Mouse (Mus musculus): ENCODE data around the gene Plekha6. TPM values are rescaled to one million over a fixed set of nuclear protein-coding genes. Genes with fewer than 3 reads are reported as not detected.

The Plekha6 gene
- polyA plus RNA-seq, 1 experiment from 2014 or later, result 1.6 TPM

DNA sequence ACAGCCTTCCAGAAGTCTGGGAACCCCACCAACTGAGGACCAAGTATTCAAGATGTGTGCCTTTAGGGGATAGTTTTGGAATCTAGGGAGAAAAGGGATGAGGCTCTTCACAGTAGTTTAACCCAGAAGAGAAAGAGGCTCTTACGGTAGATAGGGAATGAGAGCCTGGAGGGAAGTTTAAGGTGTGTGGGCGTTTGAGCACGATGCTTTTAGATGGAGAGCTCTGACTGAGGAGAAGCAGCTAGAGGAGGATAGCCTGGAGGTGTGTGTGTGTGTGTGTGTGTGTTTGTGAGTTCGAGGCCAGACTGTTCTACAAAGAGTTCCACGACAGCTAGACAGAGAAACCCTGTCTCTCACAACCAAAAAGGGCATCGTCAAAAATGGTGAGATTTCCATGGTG lies 98.6 kb downstream of the Plekha6 start:
- Histone ChIP-seq H3K36me3 (no peaks in the 10 kb centered on the region), H3K4me2 (no peak overlapping the region), H3K27me3 (peaks cover 3% of the 10 kb centered on the region; the same call in 1 of the 2 replicates), H3K4me1 (replicated peaks) (no peaks in the 10 kb centered on the region; the same call in 1 of the 2 replicates), H3K27ac (no peak overlapping the region), H3K9me3 (0 out of 2 replicates have a peak, but pooled peaks cover 3% of the 10 kb centered on the region), H3K4me3 (replicated peaks) (no peak overlapping the region), H3K9ac (replicated peaks) (no peak overlapping the region)
- WGBS, result 90% methylated on average over 6 of the region's 6 CpGs
- no peak for ATAC-seq (ENCODE audit: insufficient number of reproducible peaks, insufficient read depth, low FRiP score, low TSS enrichment, low read depth)

DNA sequence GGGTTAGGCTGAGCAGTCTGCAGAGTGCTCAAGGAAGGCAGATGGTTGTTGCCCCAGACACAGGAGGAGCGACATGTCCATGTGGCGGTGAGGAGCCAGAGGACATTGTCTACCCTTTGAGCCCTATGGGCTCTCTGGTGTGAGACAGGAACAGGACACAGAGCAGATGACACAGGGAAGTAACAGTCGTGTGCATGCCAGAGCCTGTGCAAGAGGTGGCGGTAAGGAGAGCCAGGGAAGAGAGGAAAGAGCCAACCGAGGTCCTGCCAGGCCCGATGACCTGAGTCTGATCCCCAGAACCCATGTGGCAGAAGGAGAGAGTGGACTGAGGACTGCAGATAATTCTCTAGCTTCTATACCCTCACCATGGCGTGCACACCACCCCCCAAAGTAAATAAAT lies 99.1 kb downstream of the Plekha6 start:
- Histone ChIP-seq H3K9ac (replicated peaks) (no peak overlapping the region), H3K4me3 (replicated peaks) (no peak overlapping the region), H3K27ac (no peak overlapping the region), H3K4me1 (replicated peaks) (no peaks in the 10 kb centered on the region; the same call in 1 of the 2 replicates), H3K36me3 (no peaks in the 10 kb centered on the region), H3K27me3 (peaks cover 3% of the 10 kb centered on the region; the same call in 1 of the 2 replicates), H3K9me3 (0 out of 2 replicates have a peak, but pooled peaks cover 3% of the 10 kb centered on the region), H3K4me2 (no peak overlapping the region)
- 86% methylated on average over 7 of the region's 7 CpGs for WGBS
- ATAC-seq (ENCODE audit: insufficient number of reproducible peaks, insufficient read depth, low FRiP score, low TSS enrichment, low read depth), result no peak

DNA sequence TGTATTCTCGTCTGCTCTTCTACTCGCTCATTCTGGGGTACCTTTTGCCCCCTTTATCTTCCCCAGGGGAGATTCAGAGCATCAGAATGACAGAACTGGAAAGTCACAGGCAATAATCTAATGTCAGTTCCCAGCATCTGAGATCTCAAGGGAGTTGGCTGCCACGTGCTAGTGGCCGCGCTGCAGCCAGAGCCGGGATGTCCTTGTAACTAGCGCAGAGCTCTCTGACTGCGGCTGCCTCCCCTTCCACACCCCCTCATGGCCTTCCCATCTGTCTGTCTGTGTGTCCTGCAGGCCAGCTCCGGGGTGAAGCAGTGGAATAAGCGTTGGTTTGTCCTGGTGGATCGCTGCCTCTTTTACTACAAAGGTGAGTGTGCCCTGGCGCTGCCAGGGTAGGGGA lies 100.4 kb downstream of the Plekha6 start:
- H3K4me3 ChIP-seq (replicated peaks), result no peak overlapping the region
- peaks cover 3% of the 10 kb centered on the region; the same call in 1 of the 2 replicates for H3K27me3 ChIP-seq
- no peak overlapping the region for H3K4me2 ChIP-seq
- H3K9ac ChIP-seq (replicated peaks), result no peak overlapping the region
- 0 out of 2 replicates have a peak, but pooled peaks cover 3% of the 10 kb centered on the region for H3K9me3 ChIP-seq
- no peaks in the 10 kb centered on the region for H3K36me3 ChIP-seq
- no peak overlapping the region for H3K27ac ChIP-seq
- no peak for ATAC-seq (ENCODE audit: insufficient number of reproducible peaks, insufficient read depth, low FRiP score, low TSS enrichment, low read depth)
- 60% methylated on average over 12 of the region's 12 CpGs for WGBS
- H3K4me1 ChIP-seq (replicated peaks), result no peaks in the 10 kb centered on the region; the same call in 1 of the 2 replicates

DNA sequence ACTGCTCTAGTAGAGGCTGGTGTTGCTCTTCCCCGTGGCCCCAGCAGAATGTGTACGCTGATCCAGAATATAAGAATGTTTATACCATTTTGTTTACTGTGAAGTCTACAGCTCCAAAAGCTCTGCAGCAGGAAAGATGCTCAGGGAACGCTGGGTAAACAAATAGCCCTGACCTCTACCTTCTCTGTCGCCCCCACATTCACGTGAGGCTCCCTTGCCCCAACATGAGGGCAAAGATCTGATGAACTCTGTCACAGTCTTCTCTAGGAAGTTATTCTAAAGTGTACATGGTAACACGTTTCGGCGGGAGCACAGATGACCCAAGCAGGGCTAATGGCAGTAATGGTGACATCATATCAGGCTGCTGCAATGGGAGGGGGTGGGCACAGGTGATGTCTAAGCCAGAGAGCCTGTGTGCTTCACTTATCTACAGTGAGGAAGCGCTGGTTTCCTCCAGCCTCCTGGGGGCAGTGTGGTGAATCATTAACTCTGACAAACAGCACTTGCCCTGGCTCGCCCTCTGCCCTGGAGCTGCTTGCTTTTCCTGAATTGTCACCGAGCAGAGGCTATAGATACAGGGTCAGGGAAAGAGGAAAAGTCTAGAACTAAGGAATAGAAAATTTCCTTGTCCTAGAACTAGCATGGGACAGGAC lies 101.2 kb downstream of the Plekha6 start:
- no peak for ATAC-seq (ENCODE audit: insufficient number of reproducible peaks, insufficient read depth, low FRiP score, low TSS enrichment, low read depth)
- H3K4me3 ChIP-seq (replicated peaks), result no peak overlapping the region
- WGBS, result 67% methylated on average over 11 of the region's 11 CpGs
- no peak overlapping the region for H3K27ac ChIP-seq
- H3K4me1 ChIP-seq (replicated peaks), result no peaks in the 10 kb centered on the region; the same call in 1 of the 2 replicates
- peaks cover 3% of the 10 kb centered on the region; the same call in 1 of the 2 replicates for H3K27me3 ChIP-seq
- 0 out of 2 replicates have a peak, but pooled peaks cover 3% of the 10 kb centered on the region for H3K9me3 ChIP-seq
- no peak overlapping the region for H3K9ac ChIP-seq (replicated peaks)
- no peak overlapping the region for H3K4me2 ChIP-seq
- no peaks in the 10 kb centered on the region for H3K36me3 ChIP-seq

DNA sequence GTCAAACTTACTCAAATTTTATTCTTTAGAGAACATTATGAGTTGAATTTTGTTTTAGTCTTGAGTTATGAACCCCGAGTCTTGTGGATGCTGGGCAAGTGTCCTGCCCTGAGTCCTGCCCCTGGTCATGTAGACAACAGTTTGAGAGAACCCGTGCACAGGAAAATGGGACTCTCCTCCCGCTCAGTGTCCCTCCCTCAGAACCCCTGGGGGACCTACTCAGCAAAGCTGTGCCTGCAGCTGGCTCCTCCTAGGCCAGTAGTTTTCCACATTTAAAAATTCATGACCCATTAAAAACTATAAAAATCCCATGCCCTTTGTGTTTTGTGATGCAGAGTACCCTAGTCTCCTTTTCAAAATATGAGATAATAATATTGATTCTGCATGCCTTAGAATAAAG lies 103.1 kb downstream of the Plekha6 start:
- H3K9me3 ChIP-seq, result 0 out of 2 replicates have a peak, but pooled peaks cover 3% of the 10 kb centered on the region
- no peak overlapping the region for H3K27ac ChIP-seq
- H3K4me3 ChIP-seq (replicated peaks), result no peak overlapping the region
- peaks cover 3% of the 10 kb centered on the region; the same call in 1 of the 2 replicates for H3K27me3 ChIP-seq
- no peaks in the 10 kb centered on the region; the same call in 1 of the 2 replicates for H3K4me1 ChIP-seq (replicated peaks)
- 68% methylated on average over 3 of the region's 3 CpGs for WGBS
- no peak overlapping the region for H3K9ac ChIP-seq (replicated peaks)
- H3K4me2 ChIP-seq, result no peak overlapping the region
- no peaks in the 10 kb centered on the region for H3K36me3 ChIP-seq
- no peak for ATAC-seq (ENCODE audit: insufficient number of reproducible peaks, insufficient read depth, low FRiP score, low TSS enrichment, low read depth)

DNA sequence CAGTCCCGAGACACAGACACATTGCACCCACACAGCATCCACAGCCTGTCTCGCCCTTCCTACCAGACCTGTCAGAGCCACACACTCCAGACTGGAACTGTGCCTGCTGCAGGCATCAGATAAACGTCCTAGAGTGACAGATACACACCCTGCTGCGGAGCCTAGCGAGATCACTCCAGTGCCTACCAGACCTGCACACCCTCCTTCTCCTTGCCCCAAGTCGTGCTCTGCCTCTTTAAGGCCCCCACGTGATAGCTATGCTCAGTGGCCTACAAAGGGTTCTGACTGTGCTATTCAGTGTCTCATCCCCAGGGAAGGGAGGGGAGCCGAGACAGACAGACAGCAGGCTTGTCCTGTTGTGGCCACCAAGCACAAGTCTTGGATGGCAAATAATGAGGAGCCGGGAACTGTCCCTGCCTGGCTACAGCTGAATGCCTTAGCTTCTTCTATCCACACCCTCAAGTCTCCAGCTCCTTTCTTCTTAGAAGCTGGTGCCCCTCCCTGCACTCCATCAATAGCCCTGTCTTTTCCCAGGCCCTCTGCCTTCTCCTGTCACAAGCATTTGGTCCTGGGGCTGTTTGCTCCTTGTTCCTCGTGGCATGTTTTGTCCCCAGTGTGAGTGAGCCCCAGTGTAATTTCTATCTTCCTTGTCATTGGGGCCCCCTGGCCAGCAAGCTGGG lies 103.9 kb downstream of the Plekha6 start:
- Histone ChIP-seq H3K36me3 (no peaks in the 10 kb centered on the region), H3K9me3 (no peaks in the 10 kb centered on the region), H3K27me3 (peaks cover 3% of the 10 kb centered on the region; the same call in 1 of the 2 replicates), H3K4me3 (replicated peaks) (no peak overlapping the region), H3K27ac (no peak overlapping the region), H3K9ac (replicated peaks) (no peak overlapping the region), H3K4me1 (replicated peaks) (no peaks in the 10 kb centered on the region; the same call in 1 of the 2 replicates), H3K4me2 (no peak overlapping the region)
- 29% methylated on average over 10 of the region's 10 CpGs for WGBS
- ATAC-seq (ENCODE audit: insufficient number of reproducible peaks, insufficient read depth, low FRiP score, low TSS enrichment, low read depth), result no peak

DNA sequence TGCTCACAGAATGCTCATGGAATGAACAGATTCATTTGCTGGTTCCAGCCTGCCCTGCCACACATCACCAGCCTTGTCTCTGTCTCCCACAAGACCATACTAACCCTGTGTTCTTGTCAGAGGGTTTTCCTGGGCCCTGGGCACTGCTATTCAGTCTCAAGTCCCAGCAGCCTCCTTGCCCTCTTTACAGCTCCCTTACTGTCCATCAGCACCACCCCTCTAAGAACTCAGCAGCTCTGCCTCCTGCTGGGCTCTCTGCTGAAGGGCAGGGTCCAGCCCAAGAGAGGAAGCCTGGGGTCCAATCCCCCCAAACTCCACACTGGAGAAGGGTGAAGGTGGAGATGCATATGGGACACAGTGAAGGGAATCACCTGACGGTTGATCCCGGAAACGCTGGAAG lies 104.5 kb downstream of the Plekha6 start:
- Histone ChIP-seq H3K36me3 (no peaks in the 10 kb centered on the region), H3K9me3 (no peaks in the 10 kb centered on the region), H3K4me1 (replicated peaks) (no peaks in the 10 kb centered on the region; the same call in 1 of the 2 replicates), H3K27me3 (peaks cover 3% of the 10 kb centered on the region; the same call in 1 of the 2 replicates), H3K9ac (replicated peaks) (no peak overlapping the region), H3K4me2 (no peak overlapping the region), H3K27ac (no peak overlapping the region), H3K4me3 (replicated peaks) (no peak overlapping the region)
- 68% methylated on average over 3 of the region's 3 CpGs for WGBS
- no peak for ATAC-seq (ENCODE audit: insufficient number of reproducible peaks, insufficient read depth, low FRiP score, low TSS enrichment, low read depth)

DNA sequence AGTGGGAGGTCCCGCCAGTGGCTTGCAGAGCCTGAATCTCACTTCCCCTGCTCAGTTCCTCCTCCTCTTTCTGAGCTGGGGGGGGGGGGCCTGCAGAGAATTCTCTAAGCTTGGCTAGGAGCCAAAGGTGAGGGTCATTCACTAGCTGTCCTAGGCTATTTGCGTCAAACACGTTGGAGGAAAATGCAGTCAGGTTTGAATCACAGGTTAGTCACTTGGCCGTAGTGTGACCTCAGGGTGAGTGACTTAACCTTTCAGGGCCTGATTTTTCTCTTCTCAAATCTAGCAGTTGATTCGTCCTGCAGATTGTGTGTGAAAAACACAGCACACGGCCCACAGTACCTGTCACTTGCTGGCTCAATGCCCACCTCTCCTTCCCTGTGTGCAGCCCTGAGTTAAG lies 106.3 kb downstream of the Plekha6 start:
- Histone ChIP-seq H3K27ac (0 out of 2 replicates have a peak overlapping the region, but pooled peaks have one; percentile 2), H3K27me3 (no peaks in the 10 kb centered on the region), H3K4me2 (no peak overlapping the region), H3K4me3 (replicated peaks) (no peak overlapping the region), H3K4me1 (replicated peaks) (no peaks in the 10 kb centered on the region; the same call in 1 of the 2 replicates), H3K9ac (replicated peaks) (no peak overlapping the region), H3K9me3 (no peaks in the 10 kb centered on the region), H3K36me3 (no peaks in the 10 kb centered on the region)
- 59% methylated on average over 6 of the region's 6 CpGs for WGBS
- no peak for ATAC-seq (ENCODE audit: insufficient number of reproducible peaks, insufficient read depth, low FRiP score, low TSS enrichment, low read depth)

DNA sequence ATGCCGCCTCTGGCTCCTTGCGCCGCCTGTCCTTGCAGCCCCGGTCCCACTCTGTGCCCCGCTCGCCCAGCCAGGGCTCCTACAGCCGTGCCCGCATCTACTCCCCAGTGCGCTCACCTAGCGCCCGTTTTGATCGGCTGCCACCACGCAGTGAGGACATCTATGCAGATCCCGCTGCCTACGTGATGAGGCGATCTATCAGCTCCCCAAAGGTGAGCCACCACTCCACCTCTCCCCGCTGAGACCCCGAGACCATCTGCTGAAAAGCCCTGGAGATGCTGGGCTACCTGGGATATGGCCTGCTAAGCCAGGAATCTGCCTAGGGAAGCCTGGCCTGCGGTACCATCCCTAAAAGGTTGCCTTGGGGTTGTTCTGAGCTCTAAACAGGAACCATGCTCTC lies 110.2 kb downstream of the Plekha6 start:
- H3K4me2 ChIP-seq, result no peak overlapping the region
- no peaks in the 10 kb centered on the region for H3K36me3 ChIP-seq
- no peak overlapping the region for H3K27ac ChIP-seq
- H3K4me1 ChIP-seq (replicated peaks), result no peaks in the 10 kb centered on the region
- H3K9ac ChIP-seq (replicated peaks), result no peak overlapping the region
- no peaks in the 10 kb centered on the region for H3K27me3 ChIP-seq
- whole genome bisulfite sequencing, result 82% methylated on average over 19 of the region's 19 CpGs
- H3K4me3 ChIP-seq (replicated peaks), result no peak overlapping the region
- ATAC-seq (ENCODE audit: insufficient number of reproducible peaks, insufficient read depth, low FRiP score, low TSS enrichment, low read depth), result no peak
- H3K9me3 ChIP-seq, result no peaks in the 10 kb centered on the region

DNA sequence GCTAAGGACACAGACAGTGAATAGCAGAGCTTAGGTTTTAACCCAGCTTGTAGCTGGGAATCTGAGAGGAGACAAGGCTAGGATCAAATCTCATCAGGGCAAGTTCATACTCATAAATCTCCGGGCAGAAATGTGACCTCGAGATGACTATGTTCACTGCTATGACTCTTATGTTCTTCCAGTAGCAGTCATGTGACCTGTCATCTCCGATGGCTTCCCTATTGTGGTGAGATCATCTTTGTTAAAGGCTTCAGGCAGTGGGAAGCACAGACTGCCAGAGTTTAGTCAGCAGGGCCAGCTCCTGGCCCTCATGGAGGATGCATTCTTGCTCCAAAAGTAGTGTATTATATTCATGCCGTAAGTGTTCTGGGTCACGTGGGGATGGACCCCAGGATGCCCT lies 113.0 kb downstream of the Plekha6 start:
- WGBS, result 85% methylated on average over 5 of the region's 5 CpGs
- Histone ChIP-seq H3K9me3 (no peaks in the 10 kb centered on the region), H3K36me3 (no peaks in the 10 kb centered on the region), H3K4me3 (replicated peaks) (no peak overlapping the region), H3K27ac (no peak overlapping the region), H3K4me2 (no peak overlapping the region), H3K9ac (replicated peaks) (no peak overlapping the region), H3K27me3 (0 out of 2 replicates have a peak, but pooled peaks cover 3% of the 10 kb centered on the region), H3K4me1 (replicated peaks) (no peaks in the 10 kb centered on the region)
- no peak for ATAC-seq (ENCODE audit: insufficient number of reproducible peaks, insufficient read depth, low FRiP score, low TSS enrichment, low read depth)

DNA sequence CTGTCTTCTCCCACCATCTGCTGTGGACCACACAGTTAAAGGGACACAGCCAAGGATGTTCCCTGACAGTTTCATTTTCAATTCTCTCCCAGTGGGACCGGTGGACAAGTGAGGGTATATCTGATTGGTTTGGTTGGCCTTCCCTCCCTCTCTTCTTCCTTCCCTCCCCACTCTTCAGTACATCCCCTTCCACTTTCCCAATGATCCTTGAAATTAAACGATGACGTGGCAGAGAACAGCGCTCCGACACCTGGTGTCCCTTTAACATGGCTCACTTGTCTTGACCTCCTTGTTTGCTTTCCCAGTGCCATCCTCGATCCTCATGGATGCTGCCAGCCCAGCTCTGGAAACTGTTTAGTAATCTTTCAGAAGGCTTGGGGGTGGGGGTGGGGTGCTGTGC lies 114.5 kb downstream of the Plekha6 start:
- no peak for ATAC-seq (ENCODE audit: insufficient number of reproducible peaks, insufficient read depth, low FRiP score, low TSS enrichment, low read depth)
- H3K9me3 ChIP-seq, result no peaks in the 10 kb centered on the region
- H3K4me1 ChIP-seq (replicated peaks), result no peaks in the 10 kb centered on the region
- no peaks in the 10 kb centered on the region for H3K36me3 ChIP-seq
- H3K9ac ChIP-seq (replicated peaks), result no peak overlapping the region
- no peak overlapping the region for H3K4me3 ChIP-seq (replicated peaks)
- no peak overlapping the region for H3K27ac ChIP-seq
- WGBS, result 74% methylated on average over 6 of the region's 6 CpGs
- 0 out of 2 replicates have a peak, but pooled peaks cover 3% of the 10 kb centered on the region for H3K27me3 ChIP-seq
- no peak overlapping the region for H3K4me2 ChIP-seq

Measured in limb, embryonic 12.5 days (tissue).